Mouse (Mus musculus): ENCODE data around the gene Slc10a2.
"Not testable (repeated sequence)": the region's sequence is repeated elsewhere in the genome, so short reads cannot be mapped to it uniquely, and the experiment has no call there.

- TF ChIP-seq CTCF (IDR thresholded peaks at IDR 0.05; ENCODE audit: low read depth, low read length); POLR2A (IDR thresholded peaks at IDR 0.05; ENCODE audit: borderline replicate concordance, low read depth, low read length): not testable (repeated sequence)
Observed at GRCm38 (mm10) chr8:5093991-5094390, 11.2 kb downstream of the Slc10a2 start.

Measured in bone marrow macrophage, adult 2 months (primary cell).